Mouse (Mus musculus) embryo, embryonic 10.5 days (tissue): ENCODE results near the gene C1ql1.

Experiments
- DNase-seq: peaks from one replicate; pipeline ENCODE4 v3.0.0-alpha.2; 2015; ENCODE audit warnings: low spot score

C1ql1 gene

GRCm38 (mm10) chr11:102958431-102958830 lies 11.9 kb upstream of the C1ql1 start:
- no peak for DNase-seq

GRCm38 (mm10) chr11:102957692-102958091 lies 11.2 kb upstream of the C1ql1 start:
- DNase-seq: no peak

DNA sequence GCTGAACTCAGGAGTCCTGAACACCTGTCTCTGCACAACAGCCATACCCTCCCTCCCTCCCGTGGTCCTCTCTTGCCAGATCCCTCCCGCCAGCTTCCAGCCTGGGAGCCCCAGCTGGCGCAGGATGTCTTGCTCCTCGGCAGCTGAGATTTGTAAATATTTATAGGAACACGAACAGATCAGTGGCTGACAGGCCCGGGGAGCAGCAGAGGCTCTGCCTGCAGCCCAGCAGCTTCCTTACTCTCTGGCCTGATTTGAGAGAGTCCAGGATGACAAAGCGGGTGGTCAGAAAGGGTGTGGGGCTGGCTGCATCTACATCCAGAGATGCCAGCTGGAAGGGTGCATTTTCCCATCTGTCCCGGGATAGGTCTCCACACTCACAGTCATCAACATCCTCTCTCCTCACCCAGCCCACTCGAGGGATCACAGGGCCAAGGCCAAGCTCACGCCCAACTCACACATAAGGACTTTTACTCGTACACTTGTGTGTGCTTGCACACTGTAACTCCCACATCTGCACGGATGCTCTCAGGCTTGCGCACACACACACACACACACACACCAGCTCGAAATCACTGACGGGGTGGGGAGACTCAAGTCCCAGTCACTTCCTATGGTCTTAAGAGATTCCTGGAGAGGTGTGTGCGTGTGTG lies 10.6 kb upstream of the C1ql1 start:
- DNase-seq: peak; percentile 20

DNA sequence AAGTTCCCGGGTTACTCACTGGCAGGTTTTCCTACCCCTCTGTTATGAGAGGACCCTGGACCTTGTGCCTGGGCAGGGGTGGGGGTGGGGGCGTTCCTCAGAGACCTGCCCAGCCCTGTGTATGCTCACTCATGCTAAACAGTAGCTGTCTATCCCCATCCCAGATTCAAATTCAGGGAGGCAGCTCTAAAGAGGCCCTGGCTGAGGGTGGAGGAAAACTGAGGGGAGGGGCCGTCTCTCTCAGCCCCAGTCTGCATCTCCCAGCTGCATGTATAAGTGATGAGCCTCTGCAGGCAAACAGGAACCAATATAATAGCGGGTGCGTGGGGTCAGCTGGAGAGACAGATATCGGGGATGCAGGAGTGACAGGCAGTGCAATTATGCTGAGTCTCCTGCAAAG lies 6.4 kb upstream of the C1ql1 start:
- DNase-seq: peak; percentile 42

GRCm38 (mm10) chr11:102948043-102948961 lies 1.8 kb upstream of the C1ql1 start:
- DNase-seq: peak; percentile 55

DNA sequence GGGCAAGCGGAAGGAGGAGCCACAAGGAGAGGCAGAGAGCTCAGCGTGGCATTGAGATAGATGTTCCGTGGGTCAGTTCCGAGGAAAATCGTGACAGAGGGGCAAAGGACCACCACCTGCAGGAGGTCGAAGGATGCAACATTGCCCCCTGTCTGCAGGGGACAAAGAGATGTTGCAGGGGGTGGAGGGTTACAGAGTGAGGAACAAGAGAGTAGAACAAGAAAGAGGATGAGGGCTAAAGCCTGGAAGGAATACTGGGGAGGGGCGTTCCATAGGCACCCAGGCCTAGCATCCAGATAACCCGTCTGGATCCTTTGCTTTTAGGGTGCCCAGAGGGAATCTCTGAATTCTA lies 480 bp upstream of the C1ql1 start:
- no peak for DNase-seq

DNA sequence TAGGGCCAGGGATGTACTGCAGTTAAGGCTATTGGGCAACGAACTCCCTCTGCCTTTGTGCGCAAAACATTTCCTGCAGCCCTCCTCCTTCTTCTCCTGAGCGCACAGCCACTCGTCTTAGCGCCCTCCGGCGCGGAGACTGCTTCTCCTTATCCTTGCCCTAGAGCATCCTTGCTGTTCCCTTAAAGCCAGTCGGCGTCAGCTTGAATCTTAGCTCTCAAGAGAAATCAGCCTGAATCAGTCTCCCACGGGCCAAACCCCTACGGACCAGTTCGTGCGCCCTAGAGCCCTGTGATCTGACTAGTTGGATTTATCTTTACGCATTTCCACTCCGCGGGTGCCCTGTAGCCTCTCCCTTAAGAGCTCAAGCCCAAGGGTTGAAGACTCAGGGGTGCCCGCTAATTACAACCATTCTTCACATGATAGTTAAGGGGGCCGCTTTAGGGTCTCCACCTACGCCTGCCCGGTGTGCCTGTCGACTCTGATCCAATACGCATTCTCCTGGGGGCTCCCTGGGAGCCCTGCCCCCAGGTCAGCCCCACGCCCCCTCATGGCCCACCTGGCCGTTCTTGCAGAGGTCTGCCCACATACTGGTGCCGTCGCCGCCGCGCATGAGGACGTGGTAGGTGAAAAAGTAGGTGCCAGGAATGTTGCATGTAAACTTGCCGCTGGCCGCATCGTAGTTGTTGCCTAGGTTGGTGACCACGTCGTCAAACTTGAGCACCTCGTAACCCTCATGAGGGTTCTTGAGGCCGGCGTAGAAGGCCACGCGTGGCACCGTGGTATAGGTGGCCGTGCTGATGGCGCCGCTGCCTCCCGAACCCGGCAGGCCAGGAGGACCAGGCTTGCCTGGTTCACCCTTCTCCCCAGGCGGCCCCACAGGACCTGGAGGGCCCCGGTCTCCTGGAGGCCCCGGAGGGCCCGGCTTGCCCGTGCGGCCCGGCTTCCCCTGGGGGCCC lies 903 bp downstream of the C1ql1 start:
- DNase-seq: peak; percentile 37

DNA sequence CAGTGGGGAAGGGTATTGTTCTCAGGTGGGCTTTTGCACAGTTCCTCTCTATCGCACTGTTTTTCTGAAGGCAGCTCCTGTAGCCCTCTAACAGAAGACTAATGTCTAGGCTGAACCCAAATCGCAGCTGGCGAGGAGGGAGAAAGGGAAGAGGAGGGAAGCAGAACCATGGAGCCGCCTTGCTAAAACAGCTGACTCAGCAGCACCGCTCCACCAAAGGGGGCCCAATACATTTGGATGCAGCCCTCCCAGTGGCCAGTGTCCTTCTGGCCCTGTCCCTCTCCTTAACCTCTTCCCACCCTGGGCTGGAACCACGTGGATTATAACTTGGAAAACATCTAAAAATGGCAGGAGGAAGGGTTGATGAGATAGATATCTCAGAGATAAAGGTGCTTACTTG lies 5.3 kb downstream of the C1ql1 start:
- DNase-seq: no peak

GRCm38 (mm10) chr11:102939024-102939675 lies 7.3 kb downstream of the C1ql1 start:
- no peak for DNase-seq

DNA sequence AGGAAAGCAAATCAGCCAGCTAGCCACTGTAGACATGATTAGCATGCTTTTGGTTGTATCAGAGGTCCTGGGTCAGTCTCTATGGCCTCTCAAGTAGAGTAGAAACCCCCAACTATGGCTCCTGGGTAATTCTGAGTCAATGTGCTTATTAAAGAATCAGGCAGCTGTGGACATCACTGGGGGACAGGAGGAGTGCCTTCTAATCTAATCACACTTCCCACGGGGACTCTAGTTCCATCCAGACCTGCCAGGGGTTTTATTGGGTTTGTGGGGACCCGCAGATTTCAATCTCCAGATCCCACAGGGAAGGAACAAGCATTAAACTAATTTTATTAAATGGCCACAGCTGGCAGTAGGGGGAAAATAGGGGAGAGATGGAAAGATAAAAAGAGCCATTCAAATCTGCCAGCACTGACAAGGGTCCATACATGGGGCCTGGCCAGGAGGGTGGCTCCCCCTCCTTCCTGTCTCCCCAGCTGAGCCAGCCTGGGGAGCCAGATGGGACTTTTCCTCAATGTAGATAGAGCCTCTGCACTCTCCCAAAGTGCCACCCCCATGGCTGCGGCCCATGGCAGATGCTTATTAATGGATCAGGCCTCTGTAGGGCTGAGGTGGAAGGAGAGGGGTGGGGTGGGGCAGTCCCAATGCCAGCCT lies 8.8 kb downstream of the C1ql1 start:
- no peak for DNase-seq

- DNase-seq: peak; percentile 50
Observed at GRCm38 (mm10) chr11:102936272-102936671, 10.2 kb downstream of the C1ql1 start.

- no peak for DNase-seq
Observed at GRCm38 (mm10) chr11:102930672-102931071, 15.8 kb downstream of the C1ql1 start.

DNA sequence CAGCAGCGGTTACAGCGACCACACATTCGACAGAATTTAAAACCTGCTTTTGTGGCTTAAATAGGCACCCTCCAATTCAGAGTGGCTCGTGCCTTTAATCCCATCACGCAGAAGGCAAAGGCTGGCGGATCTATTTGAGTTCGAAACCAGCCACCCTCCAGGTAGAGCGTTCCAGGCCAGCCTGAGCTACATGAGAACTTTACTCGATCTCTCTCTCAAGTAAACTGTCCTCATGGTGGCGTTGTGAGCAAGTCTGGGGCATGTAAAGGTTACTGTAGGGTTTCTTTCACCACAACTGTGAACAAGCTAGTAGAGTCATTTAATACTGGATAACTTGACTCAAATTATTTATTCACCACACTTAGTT lies 21.2 kb downstream of the C1ql1 start:
- peak; percentile 84 for DNase-seq

DNA sequence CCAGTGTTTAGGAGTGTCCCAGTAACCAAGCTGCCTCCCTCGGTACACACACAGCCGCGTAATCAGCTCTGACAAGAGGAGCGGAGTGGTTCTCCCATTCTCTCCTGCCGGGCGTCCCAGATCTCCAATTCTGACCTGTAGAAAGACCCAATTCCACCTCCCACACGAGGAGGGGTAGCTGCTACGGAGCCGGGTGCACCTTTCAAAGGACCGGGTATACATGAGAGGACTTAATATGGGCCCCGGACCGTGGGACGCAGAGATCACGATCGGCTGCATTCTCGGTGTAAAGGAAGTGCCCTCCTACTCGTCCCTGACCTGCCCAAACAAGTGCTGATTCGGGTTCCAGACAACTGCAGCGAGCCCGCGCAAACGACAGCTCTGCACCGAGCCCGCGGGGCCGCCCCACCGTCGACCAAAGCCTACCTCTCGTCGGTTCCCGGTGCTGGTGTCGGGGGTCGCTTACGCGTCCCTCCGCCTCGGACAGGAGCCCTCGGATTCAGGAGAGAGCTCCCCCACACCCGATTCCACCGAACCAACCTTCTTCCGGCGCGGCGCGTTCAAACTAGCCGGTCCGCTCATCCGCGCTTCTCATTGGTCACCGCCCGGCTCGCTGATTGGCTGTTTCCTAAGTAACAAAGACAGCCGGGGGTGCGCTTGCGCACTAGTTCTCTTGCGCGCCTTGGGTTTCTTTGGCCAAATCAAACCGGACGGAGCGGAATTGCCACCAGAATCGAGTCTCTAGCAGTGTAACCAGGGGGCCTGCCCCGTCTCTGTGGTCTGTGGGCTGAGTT lies 21.7 kb downstream of the C1ql1 start, which contains the start of gene Kif18b:
Gene Kif18b, minus strand, starts transcription at position 568 of the 794 bp plus-strand sequence.
- peak; percentile 100 for DNase-seq

DNA sequence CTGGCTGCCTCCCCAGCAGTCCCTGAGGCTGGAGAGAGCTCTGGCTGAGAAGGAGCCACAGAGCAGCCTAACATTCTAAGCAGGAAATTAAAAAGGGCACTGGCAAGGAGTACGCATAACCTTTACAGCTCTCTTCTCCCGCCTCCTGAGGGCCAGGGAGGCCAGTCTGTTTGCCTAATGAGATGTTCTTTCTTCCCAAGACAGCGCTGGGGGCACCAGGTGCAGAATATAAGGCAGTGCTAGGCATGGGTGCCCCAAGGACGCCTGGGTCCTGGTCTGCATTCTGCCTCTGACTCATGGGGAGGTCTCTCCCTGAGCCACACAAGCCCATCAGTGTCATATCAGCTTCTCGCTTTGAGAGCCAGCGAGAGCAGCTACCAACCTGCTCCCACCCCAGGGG lies 25.0 kb downstream of the C1ql1 start:
- DNase-seq: no peak

DNA sequence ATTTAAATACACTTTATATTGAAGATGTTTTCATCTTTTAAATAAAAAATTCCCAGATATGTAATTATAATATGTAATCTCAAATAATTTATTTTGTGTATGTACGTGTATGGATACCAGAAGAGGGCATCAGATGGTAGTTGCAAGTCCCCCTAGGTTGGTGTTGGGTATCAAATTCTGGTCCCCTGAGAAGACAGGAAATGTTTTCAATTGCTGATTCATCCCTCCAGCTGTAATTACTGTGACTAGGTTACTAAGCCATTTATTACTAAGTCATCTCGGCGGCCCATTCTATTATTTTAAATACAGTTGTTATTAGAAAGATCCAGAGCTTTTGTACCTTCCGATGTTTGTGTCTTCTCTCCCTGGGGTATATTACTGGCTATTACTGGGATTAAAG lies 28.4 kb downstream of the C1ql1 start:
- no peak for DNase-seq

DNA sequence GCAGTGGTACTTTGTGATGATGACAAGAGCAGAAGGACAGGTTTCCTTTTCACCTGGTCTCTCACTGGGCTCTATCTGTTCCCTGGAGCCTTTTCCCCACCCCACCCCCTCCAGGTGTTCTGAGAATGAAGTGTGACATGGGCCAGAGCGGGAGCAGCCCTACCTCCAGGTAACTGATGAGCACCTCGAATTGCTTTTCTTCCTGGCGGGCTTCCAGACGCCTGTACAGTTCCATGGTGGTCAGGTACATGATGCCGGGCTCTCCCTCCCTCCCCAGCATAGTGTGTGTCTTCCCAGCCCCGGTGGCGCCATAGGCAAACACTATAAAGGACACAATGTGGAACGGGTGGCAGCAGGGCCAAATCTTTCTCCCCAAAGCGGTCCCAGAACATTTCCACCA lies 31.1 kb downstream of the C1ql1 start:
- DNase-seq: no peak

- no peak for DNase-seq
Observed at GRCm38 (mm10) chr11:102911376-102911775, 35.1 kb downstream of the C1ql1 start.

DNA sequence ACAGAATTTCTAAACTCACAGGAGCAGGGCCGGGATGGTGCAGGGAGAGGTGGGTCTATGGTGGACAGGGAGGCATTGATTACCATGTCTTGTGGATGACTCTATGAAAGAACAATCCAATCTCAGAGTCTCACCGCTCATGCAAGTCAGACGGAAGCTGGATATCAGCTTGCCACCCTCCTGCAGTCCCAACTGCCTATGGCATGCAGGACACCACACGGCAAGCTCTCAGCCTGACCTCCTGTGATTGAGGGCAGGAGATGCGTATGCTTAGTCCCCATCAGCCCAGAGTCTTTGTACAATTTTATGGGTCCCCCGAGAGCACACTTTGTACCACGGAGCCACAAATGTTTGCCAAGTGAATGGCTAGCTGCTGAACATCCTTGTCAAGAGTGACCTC lies 42.8 kb downstream of the C1ql1 start:
- DNase-seq: no peak

- DNase-seq: no peak
Observed at GRCm38 (mm10) chr11:102902107-102902506, 44.4 kb downstream of the C1ql1 start.
